Mouse (Mus musculus) limb, embryonic 12.5 days (tissue): Measurements from ENCODE around the gene Zzef1. TPM values are rescaled to one million over a fixed set of nuclear protein-coding genes. Genes with fewer than 3 reads are reported as not detected.

Source experiments
- ATAC-seq: fragments of 200-750 bp; cut with Nextera tagmentation; 2 replicates; pipeline ENCODE4 v1.8.0; 2017; ENCODE audit warnings: low read depth, moderate TSS enrichment; ENCODE audit not compliant: insufficient number of reproducible peaks, insufficient read depth, low FRiP score, low TSS enrichment
- H3K27ac ChIP-seq: fragments of 300-500 bp; sonication (generic); 2 replicates; pipeline ENCODE4 v1.5.1; 2016; ENCODE audit warnings: mild to moderate bottlenecking, moderate library complexity
- H3K27me3 ChIP-seq: fragments of 300-500 bp; sonication (generic); 2 replicates; pipeline ENCODE4 v1.6.1; 2016; ENCODE audit warnings: mild to moderate bottlenecking, moderate library complexity
- H3K36me3 ChIP-seq: fragments of 300-500 bp; sonication (generic); 2 replicates; pipeline ENCODE4 v1.6.1; 2016; ENCODE audit warnings: mild to moderate bottlenecking, moderate library complexity
- H3K4me1 ChIP-seq: fragments of 300-500 bp; sonication (generic); replicated peaks from 2 replicates; pipeline ENCODE4 v1.6.1; 2016
- H3K4me2 ChIP-seq: fragments of 300-500 bp; sonication (generic); 2 replicates; pipeline ENCODE4 v1.6.1; 2016; ENCODE audit warnings: mild to moderate bottlenecking, moderate library complexity
- H3K4me3 ChIP-seq: fragments of 300-500 bp; sonication (generic); replicated peaks from 2 replicates; pipeline ENCODE4 v1.5.1; 2016; ENCODE audit warnings: mild to moderate bottlenecking
- H3K9ac ChIP-seq: fragments of 300-500 bp; sonication (generic); replicated peaks from 2 replicates; pipeline ENCODE4 v1.6.1; 2016; ENCODE audit warnings: mild to moderate bottlenecking, moderate library complexity
- H3K9me3 ChIP-seq: fragments of 300-500 bp; sonication (generic); 2 replicates; pipeline ENCODE4 v1.6.1; 2016; ENCODE audit warnings: mild to moderate bottlenecking, moderate library complexity
- WGBS: fragments of 180-500 bp; shearing (Covaris S2); methylation state at CpG from one replicate; pipeline ENCODE4 v1.1.7; 2016; 5-methylcytosine and 5-hydroxymethylcytosine counted together
- polyA plus RNA-seq: library from polyadenylated mRNA; unstranded; fragments of >200 nt; fragmentation: Nextera tagmentation; extraction: Ambion mirVana; gene quantifications from 2 replicates; pipeline ENCODE4 v1.2.1, GENCODE M21; 2016

Gene Zzef1
- polyA plus RNA-seq, 1 experiment from 2014 or later = 7.9 TPM

GRCm38 (mm10) chr11:72806556-72806955, 10.5 kb downstream of the Zzef1 start:
- Histone ChIP-seq H3K4me1 (peaks cover 10% of the 10 kb centered on the region), H3K4me2 (no peak overlapping the region), H3K36me3 (no peaks in the 10 kb centered on the region), H3K9ac (no peak overlapping the region), H3K9me3 (no peaks in the 10 kb centered on the region), H3K4me3 (no peak overlapping the region), H3K27me3 (no peaks in the 10 kb centered on the region), H3K27ac (no peak overlapping the region)
- no peak for ATAC-seq
- WGBS = 78% methylated on average over 2 of the region's 2 CpGs

GRCm38 (mm10) chr11:72807992-72808391, 12.0 kb downstream of the Zzef1 start:
- no peaks in the 10 kb centered on the region for H3K36me3 ChIP-seq
- no peak for ATAC-seq
- no peak overlapping the region for H3K4me2 ChIP-seq
- WGBS = 81% methylated on average over 4 of the region's 4 CpGs
- H3K4me3 ChIP-seq = no peak overlapping the region
- peaks cover 4% of the 10 kb centered on the region for H3K4me1 ChIP-seq
- H3K9ac ChIP-seq = no peak overlapping the region
- no peaks in the 10 kb centered on the region for H3K27me3 ChIP-seq
- H3K9me3 ChIP-seq = no peaks in the 10 kb centered on the region
- H3K27ac ChIP-seq = no peak overlapping the region

GRCm38 (mm10) chr11:72813687-72814086, 17.7 kb downstream of the Zzef1 start:
- WGBS = 91% methylated on average over 5 of the region's 5 CpGs

GRCm38 (mm10) chr11:72814188-72814587, 18.2 kb downstream of the Zzef1 start:
- Histone ChIP-seq H3K4me3 (no peak overlapping the region), H3K36me3 (peaks cover 4% of the 10 kb centered on the region), H3K27ac (no peak overlapping the region), H3K4me2 (no peak overlapping the region), H3K27me3 (no peaks in the 10 kb centered on the region), H3K9me3 (no peaks in the 10 kb centered on the region), H3K4me1 (no peaks in the 10 kb centered on the region), H3K9ac (no peak overlapping the region)
- ATAC-seq = no peak
- WGBS = 69% methylated on average over 2 of the region's 2 CpGs

More at GRCm38 (mm10) chr11:72813687-72814086, 17.7 kb downstream of the Zzef1 start:
- H3K9me3 ChIP-seq = no peaks in the 10 kb centered on the region
- no peaks in the 10 kb centered on the region for H3K36me3 ChIP-seq
- H3K9ac ChIP-seq = no peak overlapping the region
- no peak for ATAC-seq
- no peaks in the 10 kb centered on the region for H3K27me3 ChIP-seq
- H3K4me2 ChIP-seq = no peak overlapping the region
- H3K27ac ChIP-seq = no peak overlapping the region
- H3K4me1 ChIP-seq = no peaks in the 10 kb centered on the region
- no peak overlapping the region for H3K4me3 ChIP-seq

- Histone ChIP-seq H3K9ac (no peak overlapping the region), H3K27ac (no peak overlapping the region), H3K9me3 (no peaks in the 10 kb centered on the region), H3K4me2 (no peak overlapping the region), H3K4me3 (no peak overlapping the region), H3K27me3 (no peaks in the 10 kb centered on the region), H3K36me3 (peaks cover 19% of the 10 kb centered on the region), H3K4me1 (no peaks in the 10 kb centered on the region)
- ATAC-seq = no peak
- WGBS = 73% methylated on average over 1 of the region's 1 CpGs
Observed at GRCm38 (mm10) chr11:72816859-72817258, 20.8 kb downstream of the Zzef1 start.

- H3K4me2 ChIP-seq = no peak overlapping the region
- whole genome bisulfite sequencing = 93% methylated on average over 7 of the region's 7 CpGs
- H3K9me3 ChIP-seq = no peaks in the 10 kb centered on the region
- no peak overlapping the region for H3K9ac ChIP-seq
- no peaks in the 10 kb centered on the region for H3K27me3 ChIP-seq
- no peak overlapping the region for H3K4me3 ChIP-seq
- peaks cover 26% of the 10 kb centered on the region for H3K36me3 ChIP-seq
- no peak overlapping the region for H3K27ac ChIP-seq
- H3K4me1 ChIP-seq = no peaks in the 10 kb centered on the region
- no peak for ATAC-seq
Observed at GRCm38 (mm10) chr11:72818067-72818466, 22.0 kb downstream of the Zzef1 start.

- Histone ChIP-seq H3K4me3 (no peak overlapping the region), H3K9me3 (no peaks in the 10 kb centered on the region), H3K36me3 (peaks cover 48% of the 10 kb centered on the region), H3K4me1 (no peaks in the 10 kb centered on the region), H3K27me3 (no peaks in the 10 kb centered on the region), H3K27ac (no peak overlapping the region), H3K9ac (no peak overlapping the region), H3K4me2 (no peak overlapping the region)
- 89% methylated on average over 7 of the region's 7 CpGs for WGBS
- no peak for ATAC-seq
Observed at GRCm38 (mm10) chr11:72821041-72821440, 25.0 kb downstream of the Zzef1 start.

GRCm38 (mm10) chr11:72829869-72830268, 33.8 kb downstream of the Zzef1 start:
- H3K9ac ChIP-seq = no peak overlapping the region
- H3K4me2 ChIP-seq = no peak overlapping the region
- no peaks in the 10 kb centered on the region for H3K9me3 ChIP-seq
- H3K4me1 ChIP-seq = no peaks in the 10 kb centered on the region
- H3K27ac ChIP-seq = no peak overlapping the region
- no peak overlapping the region for H3K4me3 ChIP-seq
- peaks cover 66% of the 10 kb centered on the region for H3K36me3 ChIP-seq
- 85% methylated on average over 3 of the region's 3 CpGs for WGBS
- ATAC-seq = no peak
- H3K27me3 ChIP-seq = no peaks in the 10 kb centered on the region

- peaks cover 40% of the 10 kb centered on the region for H3K36me3 ChIP-seq
- no peaks in the 10 kb centered on the region for H3K4me1 ChIP-seq
- no peak overlapping the region for H3K9ac ChIP-seq
- no peaks in the 10 kb centered on the region for H3K9me3 ChIP-seq
- H3K4me3 ChIP-seq = no peak overlapping the region
- no peaks in the 10 kb centered on the region for H3K27me3 ChIP-seq
- no peak overlapping the region for H3K4me2 ChIP-seq
- 75% methylated on average over 3 of the region's 3 CpGs for WGBS
- ATAC-seq = no peak
- H3K27ac ChIP-seq = no peak overlapping the region
Observed at GRCm38 (mm10) chr11:72842731-72843130, 46.7 kb downstream of the Zzef1 start.

GRCm38 (mm10) chr11:72843576-72843975, 47.5 kb downstream of the Zzef1 start:
- no peaks in the 10 kb centered on the region for H3K9me3 ChIP-seq
- no peak overlapping the region for H3K4me2 ChIP-seq
- H3K4me3 ChIP-seq = no peak overlapping the region
- H3K4me1 ChIP-seq = no peaks in the 10 kb centered on the region
- H3K36me3 ChIP-seq = peaks cover 49% of the 10 kb centered on the region
- no peak for ATAC-seq
- H3K27me3 ChIP-seq = no peaks in the 10 kb centered on the region
- H3K9ac ChIP-seq = no peak overlapping the region
- H3K27ac ChIP-seq = no peak overlapping the region

GRCm38 (mm10) chr11:72845526-72845925, 49.5 kb downstream of the Zzef1 start:
- 84% methylated on average over 2 of the region's 2 CpGs for WGBS
- peaks cover 54% of the 10 kb centered on the region for H3K36me3 ChIP-seq
- no peak overlapping the region for H3K27ac ChIP-seq

GRCm38 (mm10) chr11:72846685-72847084, 50.7 kb downstream of the Zzef1 start:
- Histone ChIP-seq H3K36me3 (peaks cover 59% of the 10 kb centered on the region), H3K27ac (no peak overlapping the region), H3K4me2 (no peak overlapping the region), H3K27me3 (no peaks in the 10 kb centered on the region), H3K9ac (no peak overlapping the region), H3K4me3 (no peak overlapping the region), H3K9me3 (no peaks in the 10 kb centered on the region), H3K4me1 (no peaks in the 10 kb centered on the region)
- ATAC-seq = no peak

More at GRCm38 (mm10) chr11:72845526-72845925, 49.5 kb downstream of the Zzef1 start:
- H3K4me1 ChIP-seq = no peaks in the 10 kb centered on the region
- no peak overlapping the region for H3K4me2 ChIP-seq
- no peaks in the 10 kb centered on the region for H3K27me3 ChIP-seq
- H3K4me3 ChIP-seq = no peak overlapping the region
- H3K9ac ChIP-seq = no peak overlapping the region
- no peak for ATAC-seq
- H3K9me3 ChIP-seq = no peaks in the 10 kb centered on the region
